Mouse (Mus musculus) C2C12 (cell line): ENCODE measurements around the gene Rab29.

Experiments
- CEBPB ChIP-seq: IDR thresholded peaks from one replicate; pipeline ENCODE4 v1.6.1; 2011; ENCODE audit warnings: low read depth, mild to moderate bottlenecking, control low read depth, moderate library complexity
- CTCF ChIP-seq: IDR thresholded peaks from one replicate; pipeline ENCODE4 v1.5.1; 2011; ENCODE audit not compliant: control insufficient read depth, insufficient read depth, insufficient read length
- FOSL1 ChIP-seq: IDR thresholded peaks from one replicate; pipeline ENCODE4 v1.8.0; 2011; ENCODE audit warnings: mild to moderate bottlenecking, low read length; ENCODE audit not compliant: poor library complexity, insufficient read depth, severe bottlenecking
- MAX ChIP-seq: IDR thresholded peaks from one replicate; pipeline ENCODE4 v1.6.1; 2011; ENCODE audit warnings: mild to moderate bottlenecking, control low read depth
- MYOD1 ChIP-seq: IDR thresholded peaks from one replicate; pipeline ENCODE4 v1.6.1; 2011; ENCODE audit warnings: low read depth; ENCODE audit not compliant: control insufficient read depth, insufficient read length
- MYOG ChIP-seq: IDR thresholded peaks from one replicate; pipeline ENCODE4 v1.6.1; 2011; ENCODE audit not compliant: control insufficient read depth, insufficient read length; ENCODE audit errors: extremely low read depth
- USF1 ChIP-seq: IDR thresholded peaks from one replicate; pipeline ENCODE4 v1.6.1; 2011; ENCODE audit warnings: low read depth, mild to moderate bottlenecking, control low read depth, moderate library complexity

DNA sequence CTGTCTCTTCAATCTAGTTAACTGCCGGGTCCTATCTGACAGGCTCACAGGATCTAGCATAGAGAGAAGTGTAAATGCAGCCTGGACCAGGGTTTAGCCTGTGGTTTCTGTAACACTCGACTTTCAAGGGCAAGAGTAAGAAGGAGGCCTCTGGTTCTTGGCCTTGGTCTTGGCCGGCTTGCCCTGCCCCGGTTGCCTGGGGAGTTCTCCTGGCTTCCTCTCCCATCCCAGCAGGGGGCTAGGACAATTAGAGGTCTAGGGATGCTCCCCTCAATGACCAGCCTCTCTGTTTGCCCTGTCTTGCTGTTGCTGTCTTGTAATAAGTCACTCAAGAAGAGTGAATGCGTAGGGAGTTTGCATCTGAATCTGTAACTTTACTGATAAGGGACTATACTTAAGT, 37.7 kb upstream of the Rab29 start:
- TF ChIP-seq FOSL1 (no peak), CTCF (no peak), CEBPB (no peak), MAX (no peak), MYOD1 (no peak), USF1 (no peak), MYOG (no peak)
